Mouse (Mus musculus) embryonic facial prominence, embryonic 13.5 days (tissue): Measurements from ENCODE around the gene Sprr4. TPM values are rescaled to one million over a fixed set of nuclear protein-coding genes. Genes with fewer than 3 reads are reported as not detected.
A peak's percentile ranks its signal among the peaks of the same experiment; 100 is the strongest.
"Not testable (repeated sequence)": the region's sequence is repeated elsewhere in the genome, so short reads cannot be mapped to it uniquely, and the experiment has no call there.

Experiments
- ATAC-seq: fragments of 200-750 bp; cut with Nextera tagmentation; 2 replicates; pipeline ENCODE4 v1.8.0; 2017; ENCODE audit warnings: low read depth; ENCODE audit not compliant: insufficient number of reproducible peaks, insufficient read depth, low FRiP score, low TSS enrichment
- H3K27ac ChIP-seq: fragments of 300-500 bp; sonication (generic); 2 replicates; pipeline ENCODE4 v1.5.1; 2015; ENCODE audit warnings: moderate library complexity, mild to moderate bottlenecking, inconsistent platforms
- H3K27me3 ChIP-seq: fragments of 300-500 bp; sonication (generic); 2 replicates; pipeline ENCODE4 v1.6.1; 2015; ENCODE audit warnings: mild to moderate bottlenecking, inconsistent platforms
- H3K36me3 ChIP-seq: fragments of 300-500 bp; sonication (generic); 2 replicates; pipeline ENCODE4 v1.6.1; 2015; ENCODE audit warnings: mild to moderate bottlenecking, inconsistent platforms
- H3K4me1 ChIP-seq: fragments of 300-500 bp; sonication (generic); 2 replicates; pipeline ENCODE4 v1.6.1; 2015; ENCODE audit warnings: inconsistent platforms
- H3K4me2 ChIP-seq: fragments of 300-500 bp; sonication (generic); 2 replicates; pipeline ENCODE4 v1.6.1; 2015; ENCODE audit warnings: moderate library complexity, mild to moderate bottlenecking, inconsistent platforms
- H3K4me3 ChIP-seq: fragments of 300-500 bp; sonication (generic); 2 replicates; pipeline ENCODE4 v1.5.1; 2015; ENCODE audit warnings: mild to moderate bottlenecking, inconsistent platforms
- H3K9ac ChIP-seq: fragments of 300-500 bp; sonication (generic); 2 replicates; pipeline ENCODE4 v1.6.1; 2015; ENCODE audit warnings: mild to moderate bottlenecking, inconsistent platforms
- H3K9me3 ChIP-seq: fragments of 300-500 bp; sonication (generic); 2 replicates; pipeline ENCODE4 v1.6.1; 2016; ENCODE audit warnings: inconsistent platforms
- WGBS: fragments of 180-500 bp; shearing (Covaris S2); methylation state at CpG from one replicate; pipeline ENCODE4 v1.1.7; 2015; ENCODE audit warnings: mixed read lengths; 5-methylcytosine and 5-hydroxymethylcytosine counted together
- polyA plus RNA-seq: library from polyadenylated mRNA; unstranded; fragments of >200 nt; fragmentation: Nextera tagmentation; extraction: Ambion mirVana; gene quantifications from 2 replicates; pipeline ENCODE4 v1.2.1, GENCODE M21; 2015

Sprr4 gene
- polyA plus RNA-seq = not detected in 2 replicates

- Histone ChIP-seq H3K4me3 (no peak within 1 kb of the TSS), H3K36me3 (no peaks in the 10 kb centered on the region), H3K4me2 (no peak within 1 kb of the TSS), H3K4me1 (no peaks in the 10 kb centered on the region), H3K27me3 (no peaks in the 10 kb centered on the region), H3K9ac (no peak within 1 kb of the TSS), H3K27ac (no peak within 1 kb of the TSS), H3K9me3 (no peaks in the 10 kb centered on the region)
- WGBS = 92% methylated on average over 1 of the region's 1 CpGs
- no peak for ATAC-seq
Measured at GRCm38 (mm10) chr3:92500393-92500792, at the start of gene Sprr4. Sprr4 (minus strand) TSS chr3:92500493.

GRCm38 (mm10) chr3:92534411-92534810, 34.1 kb upstream of the Sprr4 start, which contains the start of gene 2310046K23Rik:
2310046K23Rik (minus strand) TSS chr3:92534511.
- no peak within 1 kb of the TSS for H3K27ac ChIP-seq
- H3K9me3 ChIP-seq = no peaks in the 10 kb centered on the region
- H3K9ac ChIP-seq = no peak within 1 kb of the TSS
- H3K27me3 ChIP-seq = no peaks in the 10 kb centered on the region
- no peaks in the 10 kb centered on the region for H3K36me3 ChIP-seq
- ATAC-seq = no peak
- H3K4me3 ChIP-seq = no peak within 1 kb of the TSS
- 88% methylated on average over 3 of the region's 3 CpGs for WGBS
- H3K4me1 ChIP-seq = no peaks in the 10 kb centered on the region
- H3K4me2 ChIP-seq = no peak within 1 kb of the TSS

- H3K4me3 ChIP-seq = no peak overlapping the region
- H3K9ac ChIP-seq = no peak overlapping the region
- H3K4me2 ChIP-seq = no peak overlapping the region
- no peak overlapping the region for H3K27ac ChIP-seq
- no peaks in the 10 kb centered on the region for H3K27me3 ChIP-seq
- H3K9me3 ChIP-seq = no peaks in the 10 kb centered on the region
- no peak for ATAC-seq
- no peaks in the 10 kb centered on the region for H3K4me1 ChIP-seq
- H3K36me3 ChIP-seq = no peaks in the 10 kb centered on the region
Measured at GRCm38 (mm10) chr3:92512325-92512724, 12.0 kb upstream of the Sprr4 start.

GRCm38 (mm10) chr3:92510786-92511185, 10.5 kb upstream of the Sprr4 start:
- Histone ChIP-seq H3K9ac (no peak overlapping the region), H3K36me3 (no peaks in the 10 kb centered on the region), H3K4me3 (no peak overlapping the region), H3K9me3 (no peaks in the 10 kb centered on the region), H3K27me3 (no peaks in the 10 kb centered on the region), H3K27ac (no peak overlapping the region), H3K4me2 (no peak overlapping the region), H3K4me1 (no peaks in the 10 kb centered on the region)
- no peak for ATAC-seq

GRCm38 (mm10) chr3:92508185-92508584, 7.9 kb upstream of the Sprr4 start:
- Histone ChIP-seq H3K4me3 (no peak overlapping the region), H3K27ac (no peak overlapping the region), H3K4me1 (no peaks in the 10 kb centered on the region), H3K4me2 (no peak overlapping the region), H3K9ac (no peak overlapping the region), H3K27me3 (no peaks in the 10 kb centered on the region), H3K9me3 (no peaks in the 10 kb centered on the region), H3K36me3 (no peaks in the 10 kb centered on the region)
- no peak for ATAC-seq
- 88% methylated on average over 1 of the region's 1 CpGs for WGBS

- H3K27me3 ChIP-seq = no peaks in the 10 kb centered on the region
- no peak for ATAC-seq
- no peaks in the 10 kb centered on the region for H3K4me1 ChIP-seq
- H3K9ac ChIP-seq = no peak overlapping the region
- no peaks in the 10 kb centered on the region for H3K9me3 ChIP-seq
- no peak overlapping the region for H3K4me3 ChIP-seq
- H3K4me2 ChIP-seq = no peak overlapping the region
- H3K36me3 ChIP-seq = no peaks in the 10 kb centered on the region
- no peak overlapping the region for H3K27ac ChIP-seq
Measured at GRCm38 (mm10) chr3:92503528-92503927, 3.2 kb upstream of the Sprr4 start.

GRCm38 (mm10) chr3:92490262-92490661, 10.0 kb downstream of the Sprr4 start:
- H3K27me3 ChIP-seq, H3K4me3 ChIP-seq, H3K27ac ChIP-seq, H3K9me3 ChIP-seq, H3K4me1 ChIP-seq, H3K36me3 ChIP-seq, H3K4me2 ChIP-seq, H3K9ac ChIP-seq, ATAC-seq: not testable (repeated sequence)

- Histone ChIP-seq H3K4me2 (no peak overlapping the region), H3K27ac (no peak overlapping the region), H3K9ac (no peak overlapping the region), H3K9me3 (no peaks in the 10 kb centered on the region), H3K27me3 (no peaks in the 10 kb centered on the region), H3K4me1 (no peaks in the 10 kb centered on the region), H3K4me3 (no peak overlapping the region), H3K36me3 (no peaks in the 10 kb centered on the region)
- WGBS = 26% methylated on average over 1 of the region's 1 CpGs
- no peak for ATAC-seq
Measured at GRCm38 (mm10) chr3:92486307-92486706, 14.0 kb downstream of the Sprr4 start.

GRCm38 (mm10) chr3:92485863-92486262, 14.4 kb downstream of the Sprr4 start, which contains the start of gene Sprr1a:
Sprr1a (minus strand) TSS chr3:92485895.
- Histone ChIP-seq H3K27me3 (no peaks in the 10 kb centered on the region), H3K9ac (no peak within 1 kb of the TSS), H3K4me3 (no peak within 1 kb of the TSS), H3K4me1 (no peaks in the 10 kb centered on the region), H3K9me3 (no peaks in the 10 kb centered on the region), H3K36me3 (no peaks in the 10 kb centered on the region), H3K4me2 (no peak within 1 kb of the TSS), H3K27ac (0 out of 2 replicates have a peak within 1 kb of the TSS, but pooled peaks have one; percentile 2)
- ATAC-seq = no peak

- not testable (repeated sequence) for H3K9me3 ChIP-seq, H3K4me3 ChIP-seq, H3K9ac ChIP-seq, H3K36me3 ChIP-seq, ATAC-seq, H3K4me2 ChIP-seq, H3K27me3 ChIP-seq, H3K27ac ChIP-seq, H3K4me1 ChIP-seq
Measured at GRCm38 (mm10) chr3:92481249-92481648, 19.0 kb downstream of the Sprr4 start.

- H3K9ac ChIP-seq = no peak overlapping the region
- H3K27ac ChIP-seq = no peak overlapping the region
- H3K36me3 ChIP-seq = no peaks in the 10 kb centered on the region
- no peaks in the 10 kb centered on the region for H3K27me3 ChIP-seq
- no peak overlapping the region for H3K4me2 ChIP-seq
- 81% methylated on average over 2 of the region's 2 CpGs for WGBS
- H3K4me1 ChIP-seq = no peaks in the 10 kb centered on the region
- H3K9me3 ChIP-seq = no peaks in the 10 kb centered on the region
- no peak overlapping the region for H3K4me3 ChIP-seq
- ATAC-seq = no peak
Measured at GRCm38 (mm10) chr3:92470111-92470510, 30.2 kb downstream of the Sprr4 start.

GRCm38 (mm10) chr3:92467424-92467823, 32.9 kb downstream of the Sprr4 start:
- H3K36me3 ChIP-seq = no peaks in the 10 kb centered on the region
- H3K27me3 ChIP-seq = no peaks in the 10 kb centered on the region
- H3K27ac ChIP-seq = no peak overlapping the region
- no peaks in the 10 kb centered on the region for H3K9me3 ChIP-seq
- no peak overlapping the region for H3K4me2 ChIP-seq
- ATAC-seq = no peak
- no peak overlapping the region for H3K4me3 ChIP-seq
- no peak overlapping the region for H3K9ac ChIP-seq
- no peaks in the 10 kb centered on the region for H3K4me1 ChIP-seq

GRCm38 (mm10) chr3:92466576-92466975, 33.7 kb downstream of the Sprr4 start:
- Histone ChIP-seq H3K9ac (no peak overlapping the region), H3K27me3 (no peaks in the 10 kb centered on the region), H3K4me1 (no peaks in the 10 kb centered on the region), H3K4me3 (no peak overlapping the region), H3K4me2 (no peak overlapping the region), H3K27ac (no peak overlapping the region), H3K36me3 (no peaks in the 10 kb centered on the region), H3K9me3 (no peaks in the 10 kb centered on the region)
- no peak for ATAC-seq
- WGBS = 78% methylated on average over 1 of the region's 1 CpGs
